Mouse (Mus musculus): ENCODE measurements at regions not wholly inside any gene's neighbourhood (a gene's known extent, or its start where the extent isn't known, plus 50 kb on each side); places are given as distances from the start of the nearest gene placed in this dataset.

DNA sequence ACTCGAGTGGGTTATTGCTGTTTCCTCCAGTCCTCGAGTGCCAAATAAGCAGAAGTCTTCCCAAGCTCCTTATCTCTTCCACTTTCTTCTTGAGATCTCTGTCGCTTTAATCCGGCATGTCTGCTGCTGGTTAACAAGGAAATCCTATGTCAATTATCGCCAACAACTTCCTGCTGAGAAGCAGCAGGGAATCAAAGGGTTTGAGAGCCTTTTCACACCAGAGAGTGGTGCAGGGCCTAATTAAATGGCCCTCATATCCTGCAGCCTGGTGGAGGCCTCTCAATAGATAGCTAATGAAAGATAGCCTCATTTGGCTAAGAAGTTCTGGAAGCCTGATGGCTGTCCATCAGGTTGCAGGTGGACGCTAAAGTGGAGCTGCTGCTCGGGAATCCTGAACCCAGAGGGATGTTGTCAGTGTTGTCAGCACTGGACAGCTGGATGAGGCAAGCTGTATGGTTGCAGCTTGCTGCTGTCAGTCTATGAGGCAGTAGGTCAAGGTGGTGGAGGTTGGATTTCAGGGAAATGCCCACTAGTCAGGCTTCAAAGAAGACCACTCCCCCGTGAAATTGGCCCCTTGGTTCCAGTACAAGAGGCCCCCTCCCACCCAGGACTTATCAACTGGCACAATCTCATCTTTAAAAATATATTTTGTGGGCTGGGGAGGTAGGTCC, 225.5 kb downstream of the Rab11fip2 start:
- Histone ChIP-seq H3K4me2 (replicated peaks; ENCODE audit: low read depth, low read length) (no peak overlapping the region), H3K36me3 (ENCODE audit: control insufficient read depth, insufficient read depth, low read length) (no peaks in the 10 kb centered on the region), H3K9me3 (ENCODE audit: control insufficient read depth, low read length) (no peaks in the 10 kb centered on the region), H3K27me3 (ENCODE audit: control insufficient read depth, insufficient read depth, low read length) (no peaks in the 10 kb centered on the region), H3K27ac (ENCODE audit: low read depth, low read length) (no peak overlapping the region), H3K9ac (ENCODE audit: low read depth, low read length) (no peak overlapping the region), H3K4me3 (ENCODE audit: low read depth, low read length) (no peak overlapping the region), H3K4me1 (replicated peaks; ENCODE audit: control insufficient read depth, insufficient read depth, low read length) (no peaks in the 10 kb centered on the region)
- DNase-seq (ENCODE audit: low spot score): no peak
- no peak for ATAC-seq (ENCODE audit: low FRiP score)
- 18% methylated on average over 8 of the region's 8 CpGs for WGBS

- H3K4me1 ChIP-seq (replicated peaks; ENCODE audit: control insufficient read depth, insufficient read depth, low read length): no peaks in the 10 kb centered on the region
- no peaks in the 10 kb centered on the region for H3K27me3 ChIP-seq (ENCODE audit: control insufficient read depth, insufficient read depth, low read length)
- no peaks in the 10 kb centered on the region for H3K9me3 ChIP-seq (ENCODE audit: control insufficient read depth, low read length)
- DNase-seq (ENCODE audit: low spot score) (no peak), ATAC-seq (ENCODE audit: low FRiP score) (no peak)
- WGBS: 75% methylated on average over 8 of the region's 8 CpGs
- H3K27ac ChIP-seq (ENCODE audit: low read depth, low read length): no peak overlapping the region
- H3K9ac ChIP-seq (ENCODE audit: low read depth, low read length): no peak overlapping the region
- no peaks in the 10 kb centered on the region for H3K36me3 ChIP-seq (ENCODE audit: control insufficient read depth, insufficient read depth, low read length)
- H3K4me3 ChIP-seq (ENCODE audit: low read depth, low read length): no peak overlapping the region
- H3K4me2 ChIP-seq (replicated peaks; ENCODE audit: low read depth, low read length): no peak overlapping the region
Measured at GRCm38 (mm10) chr19:59738541-59738940, 204.9 kb downstream of the Rab11fip2 start.

- no peak overlapping the region for H3K4me2 ChIP-seq (replicated peaks; ENCODE audit: low read depth, low read length)
- no peaks in the 10 kb centered on the region for H3K27me3 ChIP-seq (ENCODE audit: control insufficient read depth, insufficient read depth, low read length)
- H3K4me3 ChIP-seq (ENCODE audit: low read depth, low read length): no peak overlapping the region
- no peaks in the 10 kb centered on the region for H3K9me3 ChIP-seq (ENCODE audit: control insufficient read depth, low read length)
- no peak overlapping the region for H3K27ac ChIP-seq (ENCODE audit: low read depth, low read length)
- no peak overlapping the region for H3K9ac ChIP-seq (ENCODE audit: low read depth, low read length)
- ATAC-seq (ENCODE audit: low FRiP score) (no peak), DNase-seq (ENCODE audit: low spot score) (peak; percentile 37)
- H3K36me3 ChIP-seq (ENCODE audit: control insufficient read depth, insufficient read depth, low read length): no peaks in the 10 kb centered on the region
- no peaks in the 10 kb centered on the region for H3K4me1 ChIP-seq (replicated peaks; ENCODE audit: control insufficient read depth, insufficient read depth, low read length)
- WGBS: 35% methylated on average over 3 of the region's 3 CpGs
Measured at GRCm38 (mm10) chr19:59742946-59743345, 200.5 kb downstream of the Rab11fip2 start.

GRCm38 (mm10) chr19:59761218-59761617, 182.2 kb downstream of the Rab11fip2 start:
- H3K36me3 ChIP-seq (ENCODE audit: control insufficient read depth, insufficient read depth, low read length): no peaks in the 10 kb centered on the region
- H3K4me3 ChIP-seq (ENCODE audit: low read depth, low read length): no peak overlapping the region
- H3K27me3 ChIP-seq (ENCODE audit: control insufficient read depth, insufficient read depth, low read length): no peaks in the 10 kb centered on the region
- WGBS: 62% methylated on average over 3 of the region's 3 CpGs
- ATAC-seq (ENCODE audit: low FRiP score): no peak
- no peak overlapping the region for H3K9ac ChIP-seq (ENCODE audit: low read depth, low read length)
- H3K4me1 ChIP-seq (replicated peaks; ENCODE audit: control insufficient read depth, insufficient read depth, low read length): no peaks in the 10 kb centered on the region
- H3K9me3 ChIP-seq (ENCODE audit: control insufficient read depth, low read length): no peaks in the 10 kb centered on the region
- no peak overlapping the region for H3K27ac ChIP-seq (ENCODE audit: low read depth, low read length)
- no peak for DNase-seq (ENCODE audit: low spot score)
- no peak overlapping the region for H3K4me2 ChIP-seq (replicated peaks; ENCODE audit: low read depth, low read length)

GRCm38 (mm10) chr19:59784401-59785046, 158.9 kb downstream of the Rab11fip2 start:
- H3K27me3 ChIP-seq (ENCODE audit: control insufficient read depth, insufficient read depth, low read length): no peaks in the 10 kb centered on the region
- no peak overlapping the region for H3K4me3 ChIP-seq (ENCODE audit: low read depth, low read length)
- H3K36me3 ChIP-seq (ENCODE audit: control insufficient read depth, insufficient read depth, low read length): no peaks in the 10 kb centered on the region
- ATAC-seq (ENCODE audit: low FRiP score) (no peak), DNase-seq (ENCODE audit: low spot score) (no peak)
- no peak overlapping the region for H3K4me2 ChIP-seq (replicated peaks; ENCODE audit: low read depth, low read length)
- 68% methylated on average over 9 of the region's 9 CpGs for WGBS
- H3K9ac ChIP-seq (ENCODE audit: low read depth, low read length): no peak overlapping the region
- no peaks in the 10 kb centered on the region for H3K4me1 ChIP-seq (replicated peaks; ENCODE audit: control insufficient read depth, insufficient read depth, low read length)
- no peak overlapping the region for H3K27ac ChIP-seq (ENCODE audit: low read depth, low read length)
- H3K9me3 ChIP-seq (ENCODE audit: control insufficient read depth, low read length): no peaks in the 10 kb centered on the region

DNA sequence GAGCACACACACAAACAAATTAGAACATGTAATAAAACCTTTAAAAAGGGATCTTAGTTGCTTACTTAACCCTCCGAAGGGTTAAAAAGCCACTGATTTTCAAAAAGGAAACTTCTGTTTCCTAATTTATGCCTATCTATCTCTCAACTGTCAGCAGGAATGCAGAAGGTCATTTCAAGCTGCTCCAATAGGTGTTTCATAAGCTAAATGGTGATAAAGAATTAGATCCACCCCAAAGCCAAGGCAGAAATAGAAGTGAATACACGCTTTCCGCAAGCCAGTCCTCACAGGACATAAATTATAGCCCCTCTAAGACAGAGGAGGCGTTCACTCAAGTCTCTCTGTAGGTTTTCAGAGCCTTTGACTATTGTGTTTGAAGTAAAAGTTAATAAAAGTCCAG, 112.2 kb downstream of the Rab11fip2 start:
- ATAC-seq (ENCODE audit: low FRiP score) (no peak), DNase-seq (ENCODE audit: low spot score) (no peak)
- 84% methylated on average over 4 of the region's 4 CpGs for WGBS
- no peak overlapping the region for H3K9ac ChIP-seq (ENCODE audit: low read depth, low read length)
- H3K27me3 ChIP-seq (ENCODE audit: control insufficient read depth, insufficient read depth, low read length): no peaks in the 10 kb centered on the region
- H3K4me1 ChIP-seq (replicated peaks; ENCODE audit: control insufficient read depth, insufficient read depth, low read length): no peaks in the 10 kb centered on the region
- no peak overlapping the region for H3K4me2 ChIP-seq (replicated peaks; ENCODE audit: low read depth, low read length)
- H3K36me3 ChIP-seq (ENCODE audit: control insufficient read depth, insufficient read depth, low read length): no peaks in the 10 kb centered on the region
- H3K9me3 ChIP-seq (ENCODE audit: control insufficient read depth, low read length): no peaks in the 10 kb centered on the region
- H3K27ac ChIP-seq (ENCODE audit: low read depth, low read length): no peak overlapping the region
- H3K4me3 ChIP-seq (ENCODE audit: low read depth, low read length): no peak overlapping the region

DNA sequence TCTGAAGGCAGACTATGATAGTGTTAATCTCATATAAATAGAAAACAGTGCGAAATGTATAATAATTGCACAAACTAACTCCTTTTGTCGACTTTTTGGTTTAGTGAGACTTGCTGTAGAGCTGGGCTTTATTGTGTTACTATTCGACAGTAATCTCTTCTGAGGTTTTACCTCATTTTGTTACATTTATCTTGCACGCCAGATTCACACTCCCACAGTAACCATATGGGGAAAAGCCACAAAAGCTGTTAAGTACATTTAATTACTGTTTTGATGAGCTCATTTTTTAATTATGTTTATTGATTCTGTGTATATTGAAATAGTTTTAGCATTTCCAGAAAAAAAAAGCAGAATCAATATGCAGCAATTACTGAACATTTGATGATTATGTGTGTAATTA, 106.3 kb downstream of the Rab11fip2 start:
- WGBS: 84% methylated on average over 4 of the region's 4 CpGs
- ATAC-seq (ENCODE audit: low FRiP score) (no peak), DNase-seq (ENCODE audit: low spot score) (no peak)

DNA sequence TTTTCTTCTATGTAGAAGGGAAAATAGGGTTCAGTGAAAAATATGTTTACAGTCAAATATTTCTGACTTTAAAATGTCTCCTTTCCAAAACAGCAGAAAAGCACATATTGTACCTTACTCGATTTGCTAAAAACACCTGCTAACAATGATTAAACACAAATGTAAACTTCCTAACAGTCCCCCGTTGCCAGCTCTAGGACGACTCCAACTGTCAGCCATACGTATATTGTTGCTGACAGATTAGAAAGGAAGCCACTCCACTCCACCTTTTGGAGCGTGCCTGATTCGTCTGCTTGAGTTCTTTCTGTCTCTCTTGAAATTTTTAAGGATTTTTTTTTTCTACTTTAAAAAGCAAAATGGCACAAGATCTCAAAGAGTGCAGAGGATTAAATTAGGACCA, 105.8 kb downstream of the Rab11fip2 start:
- 65% methylated on average over 6 of the region's 6 CpGs for WGBS
- Histone ChIP-seq H3K9me3 (ENCODE audit: control insufficient read depth, low read length) (no peaks in the 10 kb centered on the region), H3K4me3 (ENCODE audit: low read depth, low read length) (no peak overlapping the region), H3K36me3 (ENCODE audit: control insufficient read depth, insufficient read depth, low read length) (no peaks in the 10 kb centered on the region), H3K4me1 (replicated peaks; ENCODE audit: control insufficient read depth, insufficient read depth, low read length) (no peaks in the 10 kb centered on the region), H3K4me2 (replicated peaks; ENCODE audit: low read depth, low read length) (no peak overlapping the region), H3K9ac (ENCODE audit: low read depth, low read length) (no peak overlapping the region), H3K27ac (ENCODE audit: low read depth, low read length) (no peak overlapping the region), H3K27me3 (ENCODE audit: control insufficient read depth, insufficient read depth, low read length) (no peaks in the 10 kb centered on the region)
- ATAC-seq (ENCODE audit: low FRiP score) (no peak), DNase-seq (ENCODE audit: low spot score) (no peak)

More for the DNA sequence above, 106.3 kb downstream of the Rab11fip2 start:
- no peaks in the 10 kb centered on the region for H3K9me3 ChIP-seq (ENCODE audit: control insufficient read depth, low read length)
- H3K9ac ChIP-seq (ENCODE audit: low read depth, low read length): no peak overlapping the region
- H3K4me2 ChIP-seq (replicated peaks; ENCODE audit: low read depth, low read length): no peak overlapping the region
- H3K27ac ChIP-seq (ENCODE audit: low read depth, low read length): no peak overlapping the region
- H3K27me3 ChIP-seq (ENCODE audit: control insufficient read depth, insufficient read depth, low read length): no peaks in the 10 kb centered on the region
- no peaks in the 10 kb centered on the region for H3K4me1 ChIP-seq (replicated peaks; ENCODE audit: control insufficient read depth, insufficient read depth, low read length)
- no peaks in the 10 kb centered on the region for H3K36me3 ChIP-seq (ENCODE audit: control insufficient read depth, insufficient read depth, low read length)
- H3K4me3 ChIP-seq (ENCODE audit: low read depth, low read length): no peak overlapping the region

- no peaks in the 10 kb centered on the region for H3K9me3 ChIP-seq (ENCODE audit: control insufficient read depth, low read length)
- H3K27ac ChIP-seq (ENCODE audit: low read depth, low read length): no peak overlapping the region
- no peak for DNase-seq (ENCODE audit: low spot score)
- H3K4me1 ChIP-seq (replicated peaks; ENCODE audit: control insufficient read depth, insufficient read depth, low read length): no peaks in the 10 kb centered on the region
- H3K9ac ChIP-seq (ENCODE audit: low read depth, low read length): no peak overlapping the region
- 91% methylated on average over 3 of the region's 3 CpGs for WGBS
- H3K4me3 ChIP-seq (ENCODE audit: low read depth, low read length): no peak overlapping the region
- ATAC-seq (ENCODE audit: low FRiP score): no peak
- H3K4me2 ChIP-seq (replicated peaks; ENCODE audit: low read depth, low read length): no peak overlapping the region
- H3K27me3 ChIP-seq (ENCODE audit: control insufficient read depth, insufficient read depth, low read length): no peaks in the 10 kb centered on the region
- no peaks in the 10 kb centered on the region for H3K36me3 ChIP-seq (ENCODE audit: control insufficient read depth, insufficient read depth, low read length)
Measured at GRCm38 (mm10) chr19:59844270-59844669, 99.2 kb downstream of the Rab11fip2 start.

All from hindbrain, embryonic 11.5 days (tissue).